Mouse (Mus musculus) erythroblast, embryonic 14.5 days (primary cell): ENCODE measurements around the gene Fcgrt.

Experiments used
- GATA1 ChIP-seq: IDR thresholded peaks from 2 replicates; pipeline ENCODE4 v1.6.1; 2012; ENCODE audit warnings: low read length, inconsistent platforms, mixed read lengths
- TAL1 ChIP-seq: IDR thresholded peaks from 3 replicates; pipeline ENCODE4 v1.6.1; 2012; ENCODE audit warnings: low read length, inconsistent platforms, mixed read lengths

DNA sequence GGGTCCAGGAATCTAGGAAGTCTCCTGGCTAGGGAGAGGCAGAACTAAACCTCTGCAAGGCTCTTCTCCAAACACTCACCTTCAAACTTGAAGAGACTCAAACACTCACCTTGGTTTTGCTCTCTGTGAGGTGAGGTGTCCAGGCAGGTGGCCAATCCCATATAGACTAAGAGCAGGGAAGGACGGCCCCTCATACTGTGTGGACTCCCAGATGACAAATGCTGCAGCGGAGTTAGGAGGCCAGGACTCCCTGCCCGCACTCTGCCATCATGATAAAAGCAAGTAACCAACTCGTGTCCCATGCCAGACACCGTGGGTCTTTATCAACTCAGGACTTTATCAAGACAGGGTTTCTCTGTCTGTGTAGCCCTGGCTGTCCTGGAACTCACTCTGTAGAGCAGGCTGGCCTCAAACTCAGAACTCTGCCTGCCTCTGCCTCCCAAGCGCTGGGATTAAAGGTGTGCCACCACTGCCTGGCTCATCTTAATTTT, 43.0 kb downstream of the Fcgrt start:
- TF ChIP-seq TAL1 = no peak
- TF ChIP-seq GATA1 = no peak
